Mouse (Mus musculus): Measurements from ENCODE around the gene Uhrf1bp1l.

GRCm38 (mm10) chr10:89714910-89715309, 29.9 kb upstream of the Uhrf1bp1l start:
- TF ChIP-seq POLR2A (IDR thresholded peaks at IDR 0.05; ENCODE audit: low read depth, low read length) (no peak), CTCF (conservative IDR thresholded peaks at IDR 0.05; ENCODE audit: insufficient read depth, insufficient read length, low read depth, low read length) (no peak)

Data from kidney, adult 2 months (tissue).